Mouse (Mus musculus): ENCODE data around the gene Paqr3. TPM values are rescaled to one million over a fixed set of nuclear protein-coding genes. Genes with fewer than 3 reads are reported as not detected.

The Paqr3 gene
- 4.7 TPM for polyA plus RNA-seq (2014; fragmentation: Illumina TruSeq; extraction: RNeasy Lipid Tissue Mini Kit (QIAGEN cat#74804); ENCODE audit: low read depth, low replicate concordance)

GRCm38 (mm10) chr5:97111207-97111910 lies at the start of gene Paqr3:
Paqr3 (minus strand) TSS chr5:97111596.

Other genes with a start within 250 kb of the Paqr3 start
- gene Bmp2k, start 113.9 kb downstream of the Paqr3 start, polyA plus RNA-seq (2014; fragmentation: Illumina TruSeq; extraction: RNeasy Lipid Tissue Mini Kit (QIAGEN cat#74804); ENCODE audit: low read depth, low replicate concordance), result 11.7 TPM

Data from adipose tissue, adult 10 weeks (tissue).